Mouse (Mus musculus): ENCODE results near the gene Atg2a.
"Not testable (repeated sequence)": the region's sequence is repeated elsewhere in the genome, so short reads cannot be mapped to it uniquely, and the experiment has no call there.

Gene Atg2a

DNA sequence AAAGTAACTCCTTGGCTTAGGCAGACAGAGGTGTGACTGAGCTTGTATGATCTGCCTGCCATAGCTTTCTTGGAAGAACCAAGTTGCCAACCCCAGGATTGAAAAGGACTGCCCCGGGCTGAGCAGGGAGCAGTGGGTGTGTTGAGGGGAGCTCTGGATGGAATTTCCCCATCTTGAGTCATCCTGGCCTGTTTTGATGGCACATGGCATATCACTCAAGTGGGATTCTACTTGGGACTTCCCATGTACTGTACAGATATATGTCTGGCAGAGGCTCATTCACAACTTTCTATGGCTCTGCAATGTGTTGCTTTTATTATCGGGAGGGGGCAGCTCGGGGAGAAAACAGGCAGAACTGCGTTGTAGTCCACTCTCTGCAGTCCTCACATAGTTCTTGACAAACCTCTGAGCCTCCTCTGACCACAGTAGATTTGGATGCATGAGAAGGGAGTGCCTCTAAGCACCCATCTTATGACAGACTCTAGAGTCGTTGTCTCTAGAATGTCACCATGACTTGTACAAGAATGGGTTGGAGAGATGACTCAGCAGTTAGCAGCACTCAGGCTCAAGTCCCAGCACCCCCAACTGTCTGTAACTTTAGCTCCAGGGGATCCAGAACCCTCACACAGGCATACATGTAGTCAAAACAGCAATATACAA, 55.2 kb downstream of the Atg2a start:
- DNase-seq: no peak

DNA sequence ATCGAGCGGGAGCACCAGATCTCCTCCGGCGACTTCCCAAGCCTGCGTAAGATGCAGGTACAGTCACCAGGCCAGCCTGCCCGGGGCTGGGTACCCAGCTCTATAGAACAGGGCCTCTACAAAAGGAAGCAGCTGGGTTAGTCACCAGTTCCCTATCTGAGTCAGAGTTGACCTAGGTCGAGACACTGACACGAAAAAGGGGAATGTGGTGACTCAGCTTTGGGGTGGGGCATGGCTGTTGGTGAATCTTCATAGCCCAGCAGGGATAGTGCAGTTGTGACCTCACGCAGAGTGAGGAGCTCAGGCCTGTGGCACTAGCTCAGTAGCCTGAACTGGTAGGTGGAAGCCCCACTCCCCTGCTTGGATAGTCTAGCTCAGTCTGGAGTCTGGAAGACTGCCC, 56.2 kb downstream of the Atg2a start:
- DNase-seq: peak; percentile 61 to 71

DNA sequence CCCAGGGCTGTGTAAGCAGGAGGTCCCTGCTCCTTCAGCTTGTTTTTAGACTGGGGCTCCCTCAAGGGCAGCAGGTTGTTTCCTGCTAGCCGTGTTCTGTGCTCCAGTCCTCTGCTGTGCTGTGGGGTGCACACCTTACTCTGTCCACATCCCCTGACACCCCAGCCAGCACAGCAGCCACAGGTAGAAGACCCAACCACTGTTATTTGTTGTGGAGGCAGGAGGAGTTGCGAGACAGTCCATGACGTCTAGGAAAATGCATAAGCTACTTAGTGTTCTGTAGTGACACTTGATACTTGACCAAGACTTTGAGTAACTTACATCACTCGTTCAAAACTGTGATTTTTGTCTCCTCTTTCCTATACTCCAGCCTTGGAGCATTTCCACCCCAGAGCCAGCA, 57.5 kb downstream of the Atg2a start:
- DNase-seq: no peak

DNA sequence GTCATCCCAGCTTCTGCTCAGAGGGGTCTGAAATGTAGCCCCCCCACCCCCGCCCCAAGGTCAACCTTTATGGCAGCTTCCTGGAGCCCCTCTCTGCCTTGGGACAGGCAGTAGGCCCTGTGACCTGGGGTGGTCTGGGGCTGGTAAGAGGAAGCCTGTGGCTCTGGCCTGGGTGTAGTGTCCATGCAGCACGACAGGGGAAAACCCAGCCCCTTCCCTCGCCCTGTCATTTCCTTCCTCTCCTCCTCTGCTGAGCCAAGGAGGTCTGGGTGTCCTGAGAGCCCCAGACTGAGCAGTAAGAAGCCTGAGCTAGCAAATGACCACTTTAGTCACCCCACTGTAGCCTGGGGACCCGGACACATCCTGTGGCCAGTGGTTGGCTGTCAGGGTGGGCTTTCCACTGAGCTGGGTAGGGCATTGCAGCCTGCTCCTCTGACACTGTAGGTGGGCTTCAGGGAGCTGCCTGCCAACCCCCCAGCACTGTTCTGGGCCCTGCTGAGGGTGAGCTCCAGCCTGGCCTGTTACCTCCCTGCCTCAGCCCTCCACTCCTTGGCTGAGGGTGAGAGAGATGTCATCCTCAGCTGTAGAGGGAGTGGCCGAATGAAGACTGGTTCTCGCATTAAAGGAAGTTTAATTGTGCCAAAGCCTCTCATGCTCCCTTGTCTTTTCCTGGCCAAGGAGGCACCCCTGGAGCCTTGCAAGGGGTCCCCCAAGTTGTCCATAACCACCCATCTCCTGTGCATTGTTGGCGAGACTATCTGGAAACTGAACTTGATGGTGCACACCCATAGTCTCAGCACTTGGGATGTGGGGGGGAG, 58.2 kb downstream of the Atg2a start:
- DNase-seq: peak in 1 of 2 experiments; percentile 55

DNA sequence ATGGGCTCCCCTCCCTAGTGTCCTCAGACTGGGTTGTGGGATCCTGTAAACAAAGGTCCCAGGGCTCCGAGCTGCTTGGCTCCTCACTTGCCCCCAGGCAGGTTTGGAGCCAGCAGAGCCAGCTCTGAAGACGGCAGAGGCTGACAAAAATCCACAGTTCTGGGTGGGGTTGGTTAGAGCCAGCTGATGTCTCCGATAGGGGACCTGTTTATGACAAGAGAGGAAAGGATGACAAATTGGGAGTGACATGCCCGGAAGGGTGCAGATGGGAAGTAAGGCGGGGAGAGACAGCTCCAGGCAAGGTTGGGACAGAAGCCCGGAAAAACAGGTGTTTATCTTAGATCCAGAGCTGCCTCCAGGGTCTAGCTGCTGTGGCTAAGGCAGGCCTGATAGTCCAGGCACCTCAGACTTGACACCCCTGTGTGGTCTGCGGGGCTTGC, 59.0 kb downstream of the Atg2a start:
- peak; percentile 46 to 69 for DNase-seq

DNA sequence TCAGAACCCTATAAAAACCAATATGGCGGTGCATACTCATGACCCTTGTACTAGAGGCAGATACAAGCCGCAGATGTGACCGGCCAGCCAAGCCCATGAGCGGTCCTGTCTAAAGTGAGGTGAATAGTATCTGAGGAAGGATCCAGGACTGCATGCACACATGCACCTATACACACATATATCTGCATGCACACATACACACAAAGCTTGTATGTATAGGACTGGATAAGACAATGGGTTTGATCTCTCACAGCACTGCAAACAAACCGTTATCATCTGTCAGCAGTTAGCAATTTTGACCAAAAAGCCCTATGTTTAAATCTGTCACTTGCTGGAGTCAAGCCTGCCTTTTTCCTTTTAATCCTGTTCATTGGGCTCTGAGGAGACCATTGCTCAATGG, 60.6 kb downstream of the Atg2a start:
- DNase-seq: no peak

DNA sequence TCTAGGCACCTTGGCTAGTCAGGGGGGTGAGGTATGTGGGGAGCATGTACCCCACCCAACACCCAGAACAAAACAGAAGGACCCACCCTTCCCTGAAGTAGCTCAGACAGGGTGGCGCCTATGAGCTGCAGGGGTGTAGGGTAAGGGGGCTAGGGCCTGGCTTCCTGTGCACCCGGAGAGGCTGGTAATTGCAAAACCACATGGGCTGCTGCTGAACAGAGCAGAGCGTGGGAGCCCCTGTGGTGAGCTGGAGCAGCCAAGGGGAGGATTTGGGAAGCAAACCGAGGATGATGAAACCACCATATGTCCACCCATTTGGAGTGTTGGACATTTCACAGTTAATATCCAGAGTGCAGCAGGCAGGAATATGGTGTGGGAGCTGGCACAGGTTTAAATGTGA, 61.1 kb downstream of the Atg2a start:
- DNase-seq: no peak

DNA sequence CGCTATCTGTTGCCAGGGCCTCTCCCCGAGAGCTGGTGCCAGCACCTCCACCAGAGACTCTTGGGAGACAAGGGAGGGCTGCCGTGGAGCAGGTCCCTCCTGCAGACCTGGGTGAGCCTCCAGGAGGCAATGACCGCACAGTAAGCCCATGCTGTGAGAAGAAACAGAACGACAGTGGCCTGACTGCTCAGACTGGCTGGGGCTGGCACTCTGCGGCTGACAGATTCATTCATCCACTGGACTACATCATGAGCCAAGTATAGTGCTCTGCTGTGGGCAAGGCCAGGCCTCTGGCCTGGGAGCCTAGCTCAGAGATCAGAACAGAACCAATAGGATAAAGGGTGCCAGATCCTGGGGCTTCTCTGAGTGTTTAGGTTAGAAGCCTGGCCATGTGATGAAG, 62.4 kb downstream of the Atg2a start:
- DNase-seq: no peak

DNA sequence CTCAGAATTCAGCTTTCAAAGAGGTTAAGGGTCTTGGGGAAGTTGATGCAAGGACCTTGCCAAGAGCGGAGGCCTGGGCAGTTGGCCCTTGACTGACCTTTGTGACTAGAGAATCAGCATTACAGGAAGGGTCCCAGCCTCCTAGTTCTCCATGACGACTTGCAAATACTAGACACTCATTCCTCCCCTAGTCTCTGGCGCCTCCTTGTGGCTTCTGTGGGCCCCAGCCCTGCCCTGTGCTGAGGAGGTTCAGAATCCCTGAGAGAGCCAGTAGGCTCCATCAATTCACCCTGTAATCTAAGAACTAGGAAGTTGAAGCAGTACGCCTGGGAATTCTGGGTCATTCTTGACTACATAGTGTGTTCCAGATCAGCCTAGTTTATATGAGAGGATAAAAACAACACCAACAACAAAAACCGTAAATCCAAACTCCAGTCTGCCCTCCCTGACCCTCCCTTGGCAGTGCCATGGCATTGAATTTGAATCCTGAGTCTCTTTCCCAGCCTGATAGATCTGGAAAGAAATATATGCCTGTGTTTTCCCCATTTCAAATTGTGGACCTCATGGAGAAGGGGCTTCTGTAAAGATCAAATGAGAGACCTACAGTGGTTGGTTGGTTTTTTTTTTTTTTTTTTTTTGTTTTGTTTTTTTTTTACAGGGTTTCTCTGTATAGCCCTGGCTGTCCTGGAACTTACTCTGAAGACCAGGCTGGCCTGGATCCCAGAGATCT, 63.5 kb downstream of the Atg2a start:
- DNase-seq: peak; percentile 89 to 94

DNA sequence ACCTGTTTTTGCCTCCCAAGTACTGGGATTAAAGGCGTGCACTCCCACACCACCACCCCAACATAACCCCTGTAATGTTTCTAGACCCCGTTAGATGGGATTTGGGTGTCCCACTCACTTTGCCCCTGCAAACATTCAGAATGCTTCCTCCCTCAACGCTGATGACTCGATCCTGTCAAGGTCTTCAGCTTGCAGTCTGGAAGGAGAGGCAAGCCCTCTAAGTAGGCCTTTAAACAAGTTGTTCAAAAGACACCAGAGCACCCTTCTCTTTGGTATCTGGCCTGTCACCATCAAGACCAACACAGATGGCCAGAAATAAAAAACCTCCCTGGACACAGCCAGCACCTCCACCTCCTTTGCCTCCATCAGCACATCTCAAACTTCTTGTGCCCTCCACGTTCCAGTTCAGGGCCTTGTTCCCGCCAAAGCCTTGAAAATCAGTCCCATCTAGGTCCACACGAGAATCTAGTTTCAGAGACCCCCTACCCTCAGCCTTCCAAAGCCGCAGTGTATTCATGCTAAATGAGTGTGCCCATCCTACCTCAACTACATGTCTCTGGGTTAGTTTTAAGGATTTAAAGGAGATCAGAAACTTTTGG, 64.1 kb downstream of the Atg2a start:
- no peak for DNase-seq

DNA sequence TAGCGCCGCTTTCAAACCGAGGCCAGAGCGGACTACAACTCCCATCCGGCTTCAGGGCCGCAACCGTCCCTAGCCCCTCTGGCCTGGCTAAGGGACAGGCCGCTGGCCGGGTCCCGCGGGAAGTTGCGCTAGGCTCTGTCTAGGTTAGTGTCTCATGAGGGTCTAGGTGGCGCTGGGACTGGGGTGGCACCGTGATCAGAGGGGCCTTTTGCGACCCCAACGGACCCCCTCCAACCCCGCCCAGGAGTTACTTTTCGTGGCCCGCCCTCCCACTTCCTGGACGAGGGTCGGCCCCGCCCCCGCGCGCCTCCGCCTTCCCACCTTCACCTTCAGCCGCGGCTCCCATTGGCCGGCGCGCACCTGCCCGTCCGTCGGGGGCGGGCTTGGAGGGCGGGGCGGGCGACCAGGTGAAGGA, 64.7 kb downstream of the Atg2a start, which contains the start of gene Cdc42bpg:
Gene Cdc42bpg (plus strand): TSS at position 320 of the 415 bp plus-strand sequence.
- DNase-seq: peak; percentile 96 to 98

DNA sequence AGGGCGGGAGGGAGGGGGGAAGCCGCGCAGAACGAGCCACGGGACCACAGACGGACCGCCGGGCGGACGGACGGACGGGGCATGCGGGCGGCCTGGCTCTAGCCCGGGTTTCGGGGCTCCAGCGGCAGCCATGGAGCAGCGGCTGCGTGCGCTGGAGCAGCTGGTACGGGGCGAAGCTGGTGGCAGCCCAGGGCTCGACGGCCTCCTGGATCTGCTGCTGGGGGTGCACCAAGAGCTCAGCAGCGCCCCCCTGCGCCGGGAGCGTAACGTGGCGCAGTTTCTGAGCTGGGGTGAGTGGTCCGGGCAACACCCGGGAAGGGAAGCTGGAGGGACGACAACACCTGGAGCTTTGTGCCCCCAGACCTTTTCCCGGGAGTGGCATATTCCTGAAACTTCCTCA, 65.1 kb downstream of the Atg2a start:
- DNase-seq: peak; percentile 80 to 94

DNA sequence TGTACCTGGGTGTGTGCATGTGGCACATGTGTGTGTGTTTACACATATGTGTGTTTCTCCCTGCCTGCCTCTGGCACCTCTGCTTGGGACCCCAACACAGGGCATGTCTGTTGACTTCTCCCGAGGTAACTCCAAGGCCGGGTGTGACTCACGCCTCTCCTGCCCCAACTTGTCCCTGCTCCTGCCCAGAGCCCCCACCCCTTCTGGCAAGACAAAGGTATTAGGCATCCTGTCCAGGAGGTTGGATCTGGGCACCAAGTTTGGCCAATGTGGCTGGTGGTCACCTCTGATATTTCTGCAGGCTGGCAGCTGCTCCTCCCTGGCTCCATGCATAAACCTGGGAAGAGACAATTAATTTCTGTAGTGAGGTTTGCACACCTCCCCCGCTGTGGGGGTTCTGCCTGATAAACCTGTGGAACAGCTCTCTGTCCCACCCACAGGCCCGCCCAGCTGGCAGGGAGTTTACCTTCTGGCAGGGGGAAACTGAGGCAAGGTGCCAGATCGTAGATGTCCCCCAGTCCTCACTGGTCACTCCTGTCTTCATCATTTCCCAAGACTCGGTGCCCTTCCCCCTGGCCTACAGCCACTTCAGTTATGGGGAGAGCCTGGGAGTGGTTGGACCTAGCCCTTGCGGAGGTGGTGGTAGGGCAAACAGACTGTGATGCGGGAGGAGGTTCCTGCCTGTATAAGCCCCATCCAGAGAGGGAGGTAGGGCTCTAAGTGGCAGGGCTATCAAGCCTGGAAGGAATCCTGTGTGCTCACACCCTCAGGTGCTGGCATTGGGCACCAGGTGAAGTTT, 66.5 kb downstream of the Atg2a start:
- no peak for DNase-seq

DNA sequence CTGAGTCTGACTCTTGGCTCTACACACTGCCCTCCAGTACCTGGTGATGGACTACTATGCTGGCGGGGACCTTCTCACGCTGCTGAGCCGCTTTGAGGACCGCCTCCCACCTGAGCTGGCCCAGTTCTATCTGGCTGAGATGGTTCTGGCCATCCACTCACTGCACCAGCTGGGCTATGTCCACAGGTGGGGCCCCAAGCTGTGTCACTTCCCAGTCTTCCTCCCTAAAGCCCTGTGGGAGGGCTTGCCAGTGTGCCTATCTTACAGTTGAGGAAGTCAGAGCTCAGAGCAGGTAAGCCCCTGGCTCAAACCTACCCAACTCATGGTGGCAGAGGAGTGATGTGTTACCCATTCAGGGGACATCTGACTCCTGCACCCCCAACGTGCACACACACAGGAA, 68.7 kb downstream of the Atg2a start:
- DNase-seq: no peak

DNA sequence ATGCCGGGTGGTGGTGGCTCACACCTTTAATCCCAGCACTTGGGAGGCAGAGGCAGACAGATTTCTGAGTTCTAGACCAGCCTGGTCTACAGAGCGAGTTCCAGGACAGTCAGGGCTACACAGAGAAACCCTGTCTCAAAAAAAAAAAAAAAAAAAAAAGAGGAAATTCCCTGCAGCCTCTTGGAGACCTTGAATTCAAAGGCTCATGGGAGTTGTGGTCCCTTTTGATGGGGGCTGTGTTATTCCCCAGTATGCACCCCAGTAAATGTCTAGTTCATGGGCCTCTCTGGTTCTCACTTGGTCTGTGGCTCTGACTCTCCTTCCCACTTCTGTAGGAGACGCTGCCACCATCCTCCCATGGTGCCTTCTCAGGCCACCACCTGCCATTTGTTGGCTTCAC, 70.3 kb downstream of the Atg2a start:
- not testable (repeated sequence) for DNase-seq

Measured in kidney, postnatal 36 days (tissue).